Mouse (Mus musculus) limb, embryonic 15.5 days (tissue): ENCODE results near the gene Srp14. TPM values are rescaled to one million over a fixed set of nuclear protein-coding genes. Genes with fewer than 3 reads are reported as not detected.

Experiments
- ATAC-seq: fragments of 200-750 bp; cut with Nextera tagmentation; 2 replicates; pipeline ENCODE4 v1.8.0; 2017; ENCODE audit warnings: low read depth, moderate TSS enrichment; ENCODE audit not compliant: insufficient number of reproducible peaks, low FRiP score, low TSS enrichment
- H3K27ac ChIP-seq: fragments of 300-500 bp; sonication (generic); 2 replicates; pipeline ENCODE4 v1.5.1; 2015; ENCODE audit warnings: moderate library complexity, mild to moderate bottlenecking, inconsistent platforms
- H3K27me3 ChIP-seq: fragments of 300-500 bp; sonication (generic); 2 replicates; pipeline ENCODE4 v1.6.1; 2015; ENCODE audit warnings: inconsistent platforms
- H3K36me3 ChIP-seq: fragments of 300-500 bp; sonication (generic); 2 replicates; pipeline ENCODE4 v1.6.1; 2015; ENCODE audit warnings: inconsistent platforms
- H3K4me1 ChIP-seq: fragments of 300-500 bp; sonication (generic); 2 replicates; pipeline ENCODE4 v1.6.1; 2015; ENCODE audit warnings: inconsistent platforms
- H3K4me2 ChIP-seq: fragments of 300-500 bp; sonication (generic); 2 replicates; pipeline ENCODE4 v1.6.1; 2015; ENCODE audit warnings: mild to moderate bottlenecking, inconsistent platforms
- H3K4me3 ChIP-seq: fragments of 300-500 bp; sonication (generic); 2 replicates; pipeline ENCODE4 v1.5.1; 2015; ENCODE audit warnings: mild to moderate bottlenecking, inconsistent platforms
- H3K9ac ChIP-seq: fragments of 300-500 bp; sonication (generic); 2 replicates; pipeline ENCODE4 v1.6.1; 2015; ENCODE audit warnings: inconsistent platforms
- H3K9me3 ChIP-seq: fragments of 300-500 bp; sonication (generic); 2 replicates; pipeline ENCODE4 v1.6.1; 2016; ENCODE audit warnings: inconsistent platforms
- WGBS: fragments of 180-500 bp; shearing (Covaris S2); methylation state at CpG from one replicate; pipeline ENCODE4 v1.1.7; 2015; 5-methylcytosine and 5-hydroxymethylcytosine counted together
- polyA plus RNA-seq: library from polyadenylated mRNA; unstranded; fragments of >200 nt; fragmentation: Nextera tagmentation; extraction: Ambion mirVana; gene quantifications from 2 replicates; pipeline ENCODE4 v1.2.1, GENCODE M21; 2015

Srp14 gene
- polyA plus RNA-seq, 1 experiment from 2014 or later, result 240 TPM

DNA sequence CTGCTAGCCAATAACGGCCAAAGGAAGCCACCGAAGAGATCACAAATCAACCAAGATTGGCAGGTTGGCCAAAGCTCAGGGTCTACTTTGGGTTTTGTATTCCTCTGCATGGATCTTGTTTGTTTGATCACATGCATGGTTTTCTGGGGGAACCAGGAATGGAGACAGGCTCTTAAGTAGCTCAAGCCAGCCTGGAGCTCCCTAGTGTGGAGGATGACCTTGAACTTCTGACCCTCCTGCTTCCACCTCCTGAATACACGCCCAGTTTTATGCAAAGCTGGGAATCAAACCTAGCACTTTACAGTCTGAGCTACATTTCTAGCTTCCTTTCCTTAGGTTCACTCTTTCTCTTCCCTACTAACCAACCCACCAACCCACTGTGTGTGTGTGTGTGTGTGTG, 5.9 kb upstream of the Srp14 start:
- H3K9me3 ChIP-seq, result no peaks in the 10 kb centered on the region
- H3K9ac ChIP-seq, result no peak overlapping the region
- no peak for ATAC-seq
- H3K4me2 ChIP-seq, result no peak overlapping the region
- no peak overlapping the region for H3K27ac ChIP-seq
- peaks cover 5% of the 10 kb centered on the region for H3K4me1 ChIP-seq
- WGBS, result 81% methylated on average over 3 of the region's 3 CpGs
- no peaks in the 10 kb centered on the region for H3K36me3 ChIP-seq
- no peak overlapping the region for H3K4me3 ChIP-seq
- no peaks in the 10 kb centered on the region for H3K27me3 ChIP-seq

DNA sequence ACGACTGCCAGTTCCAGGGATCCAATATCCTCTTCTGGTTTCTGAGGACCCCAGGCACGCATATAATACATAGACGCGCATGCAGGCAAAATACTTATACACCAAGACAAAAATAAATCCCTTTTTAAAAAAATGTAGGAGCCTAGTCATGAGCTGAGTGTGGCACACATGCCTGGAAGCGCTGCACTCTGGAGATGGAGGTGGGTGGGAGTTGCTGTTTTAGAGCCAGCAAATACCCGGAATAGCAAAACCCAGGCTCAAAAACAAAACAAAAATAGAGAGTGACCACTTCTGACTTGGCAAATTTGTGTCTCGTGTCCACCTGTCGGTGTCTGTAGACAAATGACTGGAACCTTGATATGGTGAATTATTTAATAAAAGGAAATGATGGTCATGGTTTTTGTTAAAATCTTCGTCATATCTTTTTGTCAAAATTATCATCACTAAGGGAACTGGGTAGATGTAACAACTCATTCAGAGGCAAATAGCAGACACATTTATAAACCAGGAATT, 4.9 kb upstream of the Srp14 start:
- ATAC-seq, result no peak
- H3K9me3 ChIP-seq, result no peaks in the 10 kb centered on the region
- H3K27me3 ChIP-seq, result no peaks in the 10 kb centered on the region
- H3K4me2 ChIP-seq, result no peak overlapping the region
- WGBS, result 82% methylated on average over 9 of the region's 9 CpGs
- H3K27ac ChIP-seq, result no peak overlapping the region
- H3K36me3 ChIP-seq, result no peaks in the 10 kb centered on the region
- no peaks in the 10 kb centered on the region for H3K4me1 ChIP-seq
- H3K4me3 ChIP-seq, result no peak overlapping the region
- H3K9ac ChIP-seq, result no peak overlapping the region

DNA sequence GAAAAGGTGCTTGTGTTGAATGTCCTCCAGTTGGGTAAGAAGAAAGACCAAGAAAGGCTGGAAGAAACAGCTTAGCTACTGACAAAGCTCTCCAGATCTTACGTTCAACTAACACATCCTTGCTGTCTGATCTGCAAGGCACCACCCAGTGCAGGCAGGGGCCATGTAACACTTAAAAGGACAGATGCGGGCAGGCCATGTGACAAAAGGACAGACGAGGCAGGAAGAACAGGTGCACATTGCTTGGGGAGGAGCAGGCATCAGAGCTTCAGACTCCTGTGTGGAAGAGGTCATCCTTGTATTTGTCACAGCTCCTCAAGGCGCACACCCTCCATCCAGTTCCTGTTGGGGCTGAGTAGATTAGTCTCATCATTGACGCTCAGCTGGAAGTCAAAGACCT, 3.5 kb upstream of the Srp14 start:
- Histone ChIP-seq H3K9me3 (no peaks in the 10 kb centered on the region), H3K4me3 (no peak overlapping the region), H3K4me2 (no peak overlapping the region), H3K27me3 (no peaks in the 10 kb centered on the region), H3K36me3 (no peaks in the 10 kb centered on the region), H3K4me1 (peaks cover 8% of the 10 kb centered on the region), H3K9ac (no peak overlapping the region), H3K27ac (no peak overlapping the region)
- ATAC-seq, result no peak
- 78% methylated on average over 5 of the region's 5 CpGs for WGBS

GRCm38 (mm10) chr2:118480886-118481285, 1.4 kb upstream of the Srp14 start:
- Histone ChIP-seq H3K9ac (no peak overlapping the region), H3K9me3 (no peaks in the 10 kb centered on the region), H3K4me2 (no peak overlapping the region), H3K4me3 (no peak overlapping the region), H3K4me1 (peaks cover 13% of the 10 kb centered on the region), H3K27ac (no peak overlapping the region), H3K27me3 (no peaks in the 10 kb centered on the region), H3K36me3 (peaks cover 13% of the 10 kb centered on the region)
- ATAC-seq, result no peak
- WGBS, result 91% methylated on average over 7 of the region's 7 CpGs

DNA sequence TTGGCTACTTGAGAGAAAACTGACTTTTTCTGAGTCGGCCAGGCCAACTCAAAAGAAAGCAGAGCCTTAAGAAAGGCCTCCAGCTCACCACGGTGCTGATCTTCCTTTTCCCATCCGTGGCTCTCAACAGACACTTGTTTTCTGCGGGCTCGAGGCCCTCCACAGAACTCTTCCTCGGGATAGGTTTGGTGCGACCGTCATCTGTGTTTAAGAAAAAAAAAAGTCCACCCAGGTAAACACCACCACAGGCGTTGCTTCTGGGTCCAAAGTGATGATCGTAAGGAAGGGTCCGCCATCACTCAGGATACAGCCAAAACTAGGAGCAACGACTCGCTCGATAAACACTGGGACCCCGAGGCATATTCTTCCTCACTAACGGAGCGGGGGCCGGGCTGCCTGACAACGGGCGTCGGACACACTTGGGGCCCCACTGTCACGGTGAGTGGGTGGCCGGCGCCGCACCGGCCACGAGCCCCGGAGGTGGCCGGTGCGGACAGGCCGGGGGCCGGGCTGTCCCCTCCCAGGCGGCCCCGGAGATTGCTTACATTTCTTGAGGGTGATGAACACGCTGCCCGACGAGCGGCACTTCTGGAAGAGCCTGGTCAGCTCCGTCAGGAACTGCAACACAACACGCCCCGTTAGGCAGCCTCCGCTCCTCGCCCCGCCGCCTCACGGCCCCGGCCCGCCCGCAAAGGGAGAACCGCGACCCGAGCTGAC, 520 bp downstream of the Srp14 start:
- Histone ChIP-seq H3K9me3 (no peaks in the 10 kb centered on the region), H3K4me2 (peak overlapping the region; percentile 79), H3K4me1 (peaks cover 13% of the 10 kb centered on the region), H3K36me3 (peaks cover 30% of the 10 kb centered on the region), H3K4me3 (peak overlapping the region; percentile 92), H3K27ac (peak overlapping the region; percentile 89), H3K9ac (peak overlapping the region; percentile 90), H3K27me3 (no peaks in the 10 kb centered on the region)
- peak; percentile 49 for ATAC-seq
- 4% methylated on average over 52 of the region's 52 CpGs for WGBS

DNA sequence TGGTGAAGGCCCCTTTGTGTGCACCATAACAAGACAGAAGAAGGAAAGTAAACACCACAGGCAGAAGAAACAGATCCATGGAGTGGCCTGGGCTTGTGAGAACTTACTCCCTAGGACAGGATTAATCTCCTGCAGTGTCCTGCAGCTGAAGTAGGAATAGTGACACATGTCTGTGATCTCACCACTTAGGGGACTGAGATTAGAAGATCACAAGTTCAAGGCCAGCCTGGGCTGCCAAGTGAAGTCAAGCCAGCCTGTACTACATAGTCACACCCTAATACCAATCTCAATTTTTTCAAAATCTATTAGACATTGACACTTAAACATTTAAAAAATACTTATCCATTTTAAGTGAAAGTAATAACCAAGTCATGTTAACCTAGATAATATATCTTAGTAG, 11.2 kb downstream of the Srp14 start:
- Histone ChIP-seq H3K4me3 (no peak overlapping the region), H3K36me3 (peaks cover 90% of the 10 kb centered on the region), H3K4me1 (0 out of 2 replicates have a peak, but pooled peaks cover 3% of the 10 kb centered on the region), H3K27ac (no peak overlapping the region), H3K27me3 (no peaks in the 10 kb centered on the region), H3K4me2 (no peak overlapping the region), H3K9ac (no peak overlapping the region), H3K9me3 (no peaks in the 10 kb centered on the region)
- no peak for ATAC-seq

GRCm38 (mm10) chr2:118466601-118467000, 12.9 kb downstream of the Srp14 start:
- Histone ChIP-seq H3K27me3 (no peaks in the 10 kb centered on the region), H3K36me3 (peaks cover 87% of the 10 kb centered on the region), H3K9ac (no peak overlapping the region), H3K4me1 (0 out of 2 replicates have a peak, but pooled peaks cover 3% of the 10 kb centered on the region), H3K27ac (no peak overlapping the region), H3K4me2 (no peak overlapping the region), H3K9me3 (no peaks in the 10 kb centered on the region), H3K4me3 (no peak overlapping the region)
- WGBS, result 58% methylated on average over 1 of the region's 1 CpGs
- ATAC-seq, result no peak

- H3K4me3 ChIP-seq, result no peak overlapping the region
- no peaks in the 10 kb centered on the region for H3K9me3 ChIP-seq
- ATAC-seq, result no peak
- H3K4me2 ChIP-seq, result no peak overlapping the region
- H3K36me3 ChIP-seq, result peaks cover 86% of the 10 kb centered on the region
- no peak overlapping the region for H3K9ac ChIP-seq
- WGBS, result 83% methylated on average over 2 of the region's 2 CpGs
- H3K27me3 ChIP-seq, result no peaks in the 10 kb centered on the region
- peaks cover 3% of the 10 kb centered on the region; the same call in 1 of the 2 replicates for H3K4me1 ChIP-seq
- no peak overlapping the region for H3K27ac ChIP-seq
Observed at GRCm38 (mm10) chr2:118465894-118466293, 13.6 kb downstream of the Srp14 start.

- H3K9ac ChIP-seq, result no peak overlapping the region
- no peak for ATAC-seq
- H3K36me3 ChIP-seq, result peaks cover 80% of the 10 kb centered on the region
- peaks cover 3% of the 10 kb centered on the region; the same call in 1 of the 2 replicates for H3K4me1 ChIP-seq
- H3K4me3 ChIP-seq, result no peak overlapping the region
- no peak overlapping the region for H3K4me2 ChIP-seq
- H3K27ac ChIP-seq, result no peak overlapping the region
- no peaks in the 10 kb centered on the region for H3K27me3 ChIP-seq
- H3K9me3 ChIP-seq, result no peaks in the 10 kb centered on the region
- WGBS, result 61% methylated on average over 3 of the region's 3 CpGs
Observed at GRCm38 (mm10) chr2:118464450-118464849, 15.1 kb downstream of the Srp14 start.

- H3K4me1 ChIP-seq, result peaks cover 3% of the 10 kb centered on the region; the same call in 1 of the 2 replicates
- no peak overlapping the region for H3K4me3 ChIP-seq
- H3K27me3 ChIP-seq, result no peaks in the 10 kb centered on the region
- no peaks in the 10 kb centered on the region for H3K9me3 ChIP-seq
- H3K4me2 ChIP-seq, result no peak overlapping the region
- no peak for ATAC-seq
- H3K9ac ChIP-seq, result no peak overlapping the region
- H3K27ac ChIP-seq, result no peak overlapping the region
- peaks cover 76% of the 10 kb centered on the region for H3K36me3 ChIP-seq
- WGBS, result 69% methylated on average over 5 of the region's 5 CpGs
Observed at GRCm38 (mm10) chr2:118463480-118463879, 16.0 kb downstream of the Srp14 start.

DNA sequence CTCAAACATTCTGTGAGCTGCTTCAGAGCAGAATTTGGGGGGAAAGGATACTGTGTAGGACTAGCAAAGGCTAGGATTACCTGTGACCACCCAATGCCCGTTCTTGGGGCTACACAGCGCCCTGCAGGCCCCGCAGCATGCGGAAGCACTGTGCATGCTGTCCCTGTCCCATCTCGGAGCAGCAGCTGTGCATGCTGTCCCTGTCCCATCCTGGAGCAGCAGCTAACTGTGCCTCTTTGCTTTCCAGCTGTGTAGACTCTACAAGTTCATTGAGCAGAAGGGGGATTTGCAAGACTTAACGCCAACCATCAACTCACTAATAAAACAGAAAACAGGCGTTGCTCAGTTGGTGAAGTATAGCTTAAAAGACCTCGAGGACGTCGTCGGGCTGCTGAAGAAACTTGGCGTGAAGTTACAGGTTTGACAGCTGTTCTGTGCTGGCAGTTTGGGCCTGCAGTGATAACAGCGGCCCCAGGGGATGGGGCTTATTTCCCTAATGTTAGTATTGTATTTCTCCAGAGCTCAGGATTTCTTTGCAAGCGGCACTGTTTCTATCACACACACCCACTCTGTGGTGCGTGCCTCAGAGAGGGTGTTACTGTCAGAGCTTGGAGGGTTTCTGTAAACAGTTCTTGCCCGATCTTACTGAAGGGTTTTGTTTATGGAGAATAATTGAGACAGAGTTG, 17.9 kb downstream of the Srp14 start:
- 52% methylated on average over 16 of the region's 16 CpGs for WGBS
- Histone ChIP-seq H3K27me3 (no peaks in the 10 kb centered on the region), H3K4me2 (no peak overlapping the region), H3K4me3 (no peak overlapping the region), H3K4me1 (peaks cover 3% of the 10 kb centered on the region; the same call in 1 of the 2 replicates), H3K27ac (no peak overlapping the region), H3K36me3 (peaks cover 69% of the 10 kb centered on the region), H3K9me3 (no peaks in the 10 kb centered on the region), H3K9ac (no peak overlapping the region)
- no peak for ATAC-seq
